Mouse (Mus musculus) ES-E14 (cell line): ENCODE results near the gene Dctn1. TPM values are rescaled to one million over a fixed set of nuclear protein-coding genes. Genes with fewer than 3 reads are reported as not detected.

Experiments
- DNase-seq: peaks from one replicate; pipeline ENCODE4 v3.0.0-alpha.2; 2013; ENCODE audit warnings: low read depth, low spot score
- H3K27ac ChIP-seq: 2 replicates; pipeline ENCODE4 v1.5.1; 2012; ENCODE audit warnings: low read depth, mild to moderate bottlenecking, low read length, moderate library complexity, mixed read lengths; ENCODE audit not compliant: poor library complexity, insufficient read depth, severe bottlenecking
- H3K36me3 ChIP-seq: 2 replicates; pipeline ENCODE4 v1.6.1; 2012; ENCODE audit warnings: mild to moderate bottlenecking, low read length, moderate library complexity, mixed read lengths; ENCODE audit not compliant: control insufficient read depth, poor library complexity, insufficient read depth, severe bottlenecking
- H3K4me1 ChIP-seq, 2 experiments: fragments of 150-350 bp in 1 of 2; sonication (generic) in 1 of 2; 2 replicates each; pipeline ENCODE4 v1.6.1; 2012; ENCODE audit warnings: low read length in 2 of 2, mild to moderate bottlenecking in 1 of 2, mixed read lengths in 1 of 2; ENCODE audit not compliant: control insufficient read depth in 2 of 2, insufficient read depth in 2 of 2, poor library complexity in 1 of 2
- H3K4me3 ChIP-seq, 2 experiments: fragments of 150-350 bp in 1 of 2; sonication (generic) in 1 of 2; 2 replicates each; pipeline ENCODE4 v1.5.1; 2012; ENCODE audit warnings: low read length in 2 of 2, low read depth in 1 of 2, mild to moderate bottlenecking in 1 of 2, mixed read lengths in 1 of 2; ENCODE audit not compliant: insufficient read depth in 1 of 2, poor library complexity in 1 of 2, severe bottlenecking in 1 of 2
- H3K9ac ChIP-seq: 2 replicates; pipeline ENCODE4 v1.6.1; 2012; ENCODE audit warnings: low read depth, mild to moderate bottlenecking, low read length, mixed read lengths; ENCODE audit not compliant: poor library complexity, insufficient read depth, severe bottlenecking
- H3K9me3 ChIP-seq: fragments of 150-350 bp; sonication (generic); 2 replicates; pipeline ENCODE4 v1.6.1; 2012; ENCODE audit warnings: low read depth, mild to moderate bottlenecking, low read length; ENCODE audit not compliant: control insufficient read depth, insufficient read depth
- CHD2 ChIP-seq: IDR thresholded peaks from 2 replicates; pipeline ENCODE4 v1.6.1; 2014; ENCODE audit warnings: mild to moderate bottlenecking, low read depth, low read length, inconsistent platforms
- HCFC1 ChIP-seq: IDR thresholded peaks from 2 replicates; pipeline ENCODE4 v1.6.1; 2012; ENCODE audit warnings: low read length, inconsistent platforms, borderline replicate concordance; ENCODE audit not compliant: insufficient read depth
- MAFK ChIP-seq: IDR thresholded peaks from 2 replicates; pipeline ENCODE4 v1.6.1; 2014; ENCODE audit warnings: mild to moderate bottlenecking, low read depth, low read length, inconsistent platforms; ENCODE audit not compliant: insufficient read depth
- ZC3H11A ChIP-seq: IDR thresholded peaks from 2 replicates; pipeline ENCODE4 v1.6.1; 2012; ENCODE audit warnings: low read depth, mild to moderate bottlenecking, inconsistent platforms, low read length, borderline replicate concordance
- ZNF384 ChIP-seq: IDR thresholded peaks from 2 replicates; pipeline ENCODE4 v1.6.1; 2012; ENCODE audit warnings: low read depth, low read length, inconsistent platforms
- in situ Hi-C, 2 experiments: fragments of 600-800 bp; cut with MboI; formaldehyde crosslinking; loops; one replicate each; pipeline ENCODE4 v1.15.1; 2025; ENCODE audit warnings: low sequenced_read_pairs in 2 of 2, inconsistent platforms in 1 of 2; ENCODE audit not compliant: unreplicated experiment in 2 of 2
- total RNA-seq: library from RNA; depleted of rRNA; stranded (reverse); fragments of 300-350 nt; gene quantifications from 2 replicates; pipeline ENCODE4 v1.2.3, GENCODE M21; 2012

Gene Dctn1
- total RNA-seq, 1 experiment: 40.6 TPM

GRCm38 (mm10) chr6:83185895-83186861 is 20.5 kb downstream of the Dctn1 start:
- Histone ChIP-seq H3K27ac (no peak overlapping the region), H3K9ac (no peak overlapping the region), H3K4me1 (peaks cover 0 to 2% of the 10 kb centered on the region in 2 experiments; a peak in 3 of 4 replicates), H3K36me3 (peaks cover 5% of the 10 kb centered on the region), H3K4me3 (peak overlapping the region; percentile 31 to 33; a peak in 1 of 4 replicates), H3K9me3 (no peaks in the 10 kb centered on the region)
- TF ChIP-seq ZNF384 (no peak), HCFC1 (no peak), ZC3H11A (no peak), CHD2 (no peak), MAFK (no peak)
- DNase-seq: peak; percentile 69
- in situ Hi-C loops: no loop called here

- peaks cover 0 to 2% of the 10 kb centered on the region in 2 experiments; a peak in 3 of 4 replicates for H3K4me1 ChIP-seq
- in situ Hi-C loops: no loop called here
- peaks cover 12% of the 10 kb centered on the region for H3K36me3 ChIP-seq
- no peak overlapping the region for H3K9ac ChIP-seq
- H3K4me3 ChIP-seq: no peak overlapping the region
- H3K27ac ChIP-seq: no peak overlapping the region
- no peaks in the 10 kb centered on the region for H3K9me3 ChIP-seq
- no peak for DNase-seq
- TF ChIP-seq CHD2 (no peak), MAFK (no peak), ZNF384 (no peak), HCFC1 (no peak), ZC3H11A (no peak)
Observed at GRCm38 (mm10) chr6:83186946-83187345, 21.2 kb downstream of the Dctn1 start.

GRCm38 (mm10) chr6:83193571-83193970 is 27.9 kb downstream of the Dctn1 start:
- H3K4me1 ChIP-seq: peaks cover 0 to 5% of the 10 kb centered on the region in 2 experiments; a peak in 3 of 4 replicates
- TF ChIP-seq CHD2: no peak
- TF ChIP-seq ZC3H11A: no peak
- TF ChIP-seq ZNF384: no peak
- no peak for TF ChIP-seq MAFK
- TF ChIP-seq HCFC1: no peak
- no peak for DNase-seq
- H3K9me3 ChIP-seq: no peaks in the 10 kb centered on the region
- no peak overlapping the region for H3K4me3 ChIP-seq
- no peak overlapping the region for H3K27ac ChIP-seq
- no peak overlapping the region for H3K9ac ChIP-seq
- in situ Hi-C loops: no loop called here
- H3K36me3 ChIP-seq: peaks cover 36% of the 10 kb centered on the region

GRCm38 (mm10) chr6:83197345-83198004 is 31.8 kb downstream of the Dctn1 start:
- TF ChIP-seq CHD2: no peak
- TF ChIP-seq MAFK: 0 out of 2 replicates have a peak, but pooled peaks have one; percentile 13
- in situ Hi-C loops: no loop called here
- peak; percentile 31 for DNase-seq
- Histone ChIP-seq H3K4me1 (peaks cover 0 to 5% of the 10 kb centered on the region in 2 experiments; a peak in 1 of 4 replicates), H3K27ac (no peak overlapping the region), H3K9me3 (no peaks in the 10 kb centered on the region), H3K9ac (no peak overlapping the region), H3K36me3 (peaks cover 30% of the 10 kb centered on the region), H3K4me3 (no peak overlapping the region)
